Mouse (Mus musculus) frontal cortex, postnatal 25 days (tissue): ENCODE measurements around the gene Lrp1.
A peak's percentile ranks its signal among the peaks of the same experiment; 100 is the strongest.
"Not testable (repeated sequence)": the region's sequence is repeated elsewhere in the genome, so short reads cannot be mapped to it uniquely, and the experiment has no call there.

Source experiments
- DNase-seq, 2 experiments: peaks; one replicate each; pipeline ENCODE4 v3.0.0; 2022; ENCODE audit warnings: low spot score in 2 of 2

Lrp1 gene

GRCm38 (mm10) chr10:127620406-127621190, at the start of gene Lrp1:
Gene Lrp1 (minus strand): TSS chr10:127621148.
- DNase-seq = no peak

- DNase-seq = no peak
Observed at GRCm38 (mm10) chr10:127670185-127670584, 49.2 kb upstream of the Lrp1 start.

GRCm38 (mm10) chr10:127669170-127669569, 48.2 kb upstream of the Lrp1 start:
- DNase-seq = peak in 1 of 2 experiments; percentile 23

- DNase-seq = peak; percentile 63
Observed at GRCm38 (mm10) chr10:127668093-127669050, 47.4 kb upstream of the Lrp1 start, which contains the start of gene Nab2. Gene Nab2 (minus strand): TSS chr10:127668568.

GRCm38 (mm10) chr10:127667269-127668092, 46.5 kb upstream of the Lrp1 start:
- DNase-seq = peak; percentile 37 to 44

- peak; percentile 49 to 58 for DNase-seq
Observed at GRCm38 (mm10) chr10:127666501-127667268, 45.7 kb upstream of the Lrp1 start, which contains the start of gene Nemp1. Gene Nemp1 (plus strand): TSS chr10:127666901.

- DNase-seq = no peak
Observed at GRCm38 (mm10) chr10:127665366-127666181, 44.6 kb upstream of the Lrp1 start.

- no peak for DNase-seq
Observed at GRCm38 (mm10) chr10:127664891-127665290, 43.9 kb upstream of the Lrp1 start.

GRCm38 (mm10) chr10:127664166-127664565, 43.2 kb upstream of the Lrp1 start:
- no peak for DNase-seq

- no peak for DNase-seq
Observed at GRCm38 (mm10) chr10:127663590-127663989, 42.6 kb upstream of the Lrp1 start.

- DNase-seq = peak in 1 of 2 experiments; percentile 19
Observed at GRCm38 (mm10) chr10:127662666-127663253, 41.8 kb upstream of the Lrp1 start.

- peak; percentile 39 to 40 for DNase-seq
Observed at GRCm38 (mm10) chr10:127661915-127662663, 41.1 kb upstream of the Lrp1 start.

GRCm38 (mm10) chr10:127661291-127661914, 40.5 kb upstream of the Lrp1 start:
- no peak for DNase-seq

GRCm38 (mm10) chr10:127659551-127659950, 38.6 kb upstream of the Lrp1 start:
- no peak for DNase-seq

GRCm38 (mm10) chr10:127658076-127658475, 37.1 kb upstream of the Lrp1 start:
- DNase-seq = no peak

GRCm38 (mm10) chr10:127657617-127658016, 36.7 kb upstream of the Lrp1 start:
- not testable (repeated sequence) for DNase-seq

GRCm38 (mm10) chr10:127654970-127655579, 34.1 kb upstream of the Lrp1 start:
- no peak for DNase-seq
